Comparison of ENCODE assay signal across 18 mouse cellular contexts in the genomic region with DNA sequence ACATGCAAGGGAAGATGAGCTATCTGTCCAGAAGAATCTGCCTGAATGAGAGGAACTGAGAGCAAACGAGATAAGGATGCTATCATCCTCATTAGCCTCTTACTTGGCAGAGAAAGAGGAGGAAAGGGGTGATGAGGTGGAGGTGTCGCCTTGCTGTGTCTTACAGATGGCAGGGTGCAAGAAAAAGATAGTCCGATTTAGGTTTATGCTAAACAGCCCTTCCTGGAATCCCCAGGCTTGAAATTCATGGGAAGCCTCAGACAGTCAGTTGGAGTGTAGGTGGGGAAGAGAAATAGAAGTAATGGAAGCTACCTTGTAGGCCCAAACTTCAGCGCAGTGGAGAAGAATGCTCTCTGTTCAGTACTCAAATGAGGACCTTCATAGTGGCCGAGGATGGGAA. TPM values are rescaled to one million over a fixed set of nuclear protein-coding genes. Genes with fewer than 3 reads are reported as not detected.
"Had no signal": no experiment of that assay in that cellular context is flagged by ENCODE, and none has a peak within 500 bp of the region (broad histone marks: within the 10 kb centered on the region; RNA-seq: fewer than 3 reads in every experiment).

No protein-coding gene starts in this region.

- DNase-seq: lung, adult 18-20 months; lung, embryonic 14.5 days; lung, postnatal 10 days; lung, postnatal 4 days; right cerebral cortex, postnatal 14 days; thymus, adult 18-20 months; thymus, postnatal 14 days; thymus, postnatal 36 days had no signal

- H3K9ac ChIP-seq: lung, embryonic 14.5 days; midbrain, embryonic 13.5 days; midbrain, embryonic 15.5 days; neural tube, embryonic 12.5 days; stomach, embryonic 15.5 days had no signal

- H3K4me1 ChIP-seq: megakaryocyte, embryonic 14.5 days; midbrain, embryonic 13.5 days; midbrain, embryonic 15.5 days; neural tube, embryonic 12.5 days; stomach, embryonic 15.5 days had no signal

- H3K27ac ChIP-seq: midbrain, embryonic 13.5 days; midbrain, embryonic 15.5 days; neural tube, embryonic 12.5 days; stomach, embryonic 15.5 days; stomach, postnatal 0 days had no signal

- H3K9me3 ChIP-seq: midbrain, embryonic 13.5 days; midbrain, embryonic 15.5 days; neural tube, embryonic 12.5 days; stomach, embryonic 15.5 days had no signal

- H3K36me3 ChIP-seq: midbrain, embryonic 13.5 days; midbrain, embryonic 15.5 days; neural tube, embryonic 12.5 days; stomach, embryonic 15.5 days had no signal

- ATAC-seq: midbrain, embryonic 13.5 days; midbrain, embryonic 15.5 days had no signal

- H3K4me2 ChIP-seq: lung, embryonic 14.5 days; midbrain, embryonic 11.5 days; midbrain, embryonic 13.5 days; midbrain, embryonic 15.5 days; neural tube, embryonic 12.5 days; stomach, embryonic 15.5 days had no signal

- H3K4me3 ChIP-seq: megakaryocyte, embryonic 14.5 days; midbrain, embryonic 13.5 days; midbrain, embryonic 15.5 days; neural tube, embryonic 12.5 days; stomach, embryonic 15.5 days had no signal

- H3K27me3 ChIP-seq: midbrain, embryonic 13.5 days; midbrain, embryonic 15.5 days; neural tube, embryonic 12.5 days; stomach, embryonic 15.5 days had no signal

RNA-seq across cellular contexts. Expression of a gene that starts 13.9 kb away (rescaled TPM):
- total RNA-seq: midbrain, postnatal 0 days had no signal
- polyA plus RNA-seq: midbrain, embryonic 11.5 days; midbrain, embryonic 13.5 days; midbrain, embryonic 15.5 days; neural tube, embryonic 12.5 days; neural tube, embryonic 14.5 days had no signal

RNA-seq across cellular contexts. Expression of a gene that starts 29.7 kb away (rescaled TPM):
- total RNA-seq: monocyte, adult 5-6 weeks had no signal
- polyA plus RNA-seq: lung, embryonic 14.5 days had no signal

RNA-seq across cellular contexts. Expression of a gene that starts 36.0 kb away (rescaled TPM):
- total RNA-seq: monocyte, adult 5-6 weeks had no signal
- polyA plus RNA-seq: midbrain, embryonic 11.5 days; midbrain, embryonic 13.5 days; midbrain, embryonic 15.5 days; midbrain, postnatal 0 days; neural tube, embryonic 14.5 days had no signal
